Mouse (Mus musculus): ENCODE measurements around the gene Cep104.

Gene Cep104

DNA sequence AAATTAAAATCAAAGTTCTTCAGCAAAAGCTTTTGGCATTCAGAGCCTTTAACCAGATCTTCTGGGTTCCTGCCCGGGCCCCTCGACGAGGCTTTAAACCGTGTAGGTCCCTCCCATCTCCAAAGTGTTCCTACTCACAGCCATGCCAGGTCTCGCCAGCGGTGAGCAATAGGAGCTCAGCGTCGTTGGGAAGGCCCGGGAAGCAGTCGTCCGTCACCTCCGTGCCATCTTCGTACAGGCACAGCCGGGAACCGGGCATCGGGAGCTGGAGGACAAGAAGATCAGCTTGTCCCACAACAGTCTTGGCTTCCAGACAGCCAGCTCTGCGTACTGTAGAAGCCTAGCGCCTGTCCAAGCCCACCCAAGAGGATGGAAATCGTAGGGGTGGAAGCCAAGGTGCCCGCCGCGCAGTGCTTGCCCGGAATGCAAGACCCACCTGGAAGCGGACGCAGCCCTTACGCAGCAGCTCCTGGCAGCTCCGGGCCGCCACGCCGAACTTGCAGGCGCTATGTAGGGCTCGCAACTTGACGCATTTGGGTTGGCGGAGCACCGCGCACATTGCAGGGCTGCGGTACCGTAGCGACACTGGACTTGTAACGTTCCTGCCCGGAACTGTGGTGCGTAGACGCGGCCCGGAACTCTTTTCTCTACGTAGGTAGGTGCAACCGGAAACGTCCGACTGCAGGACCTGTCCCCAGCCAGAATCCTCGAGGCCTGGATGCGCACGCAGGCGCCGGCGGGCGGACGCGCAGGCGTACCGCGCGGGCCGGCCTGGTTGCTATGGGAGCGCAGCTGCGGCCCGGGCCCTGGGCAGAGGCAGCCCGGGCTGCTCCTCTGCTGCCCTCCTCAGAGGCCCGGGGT, at the start of gene Cep104, which contains the start of gene Dffb:
TSS of gene Cep104 (plus strand) at position 764 of the 861 bp plus-strand sequence.
TSS of gene Dffb (minus strand) at position 696 of the 861 bp plus-strand sequence.
- DNase-seq (ENCODE audit: low spot score): peak; percentile 96

DNA sequence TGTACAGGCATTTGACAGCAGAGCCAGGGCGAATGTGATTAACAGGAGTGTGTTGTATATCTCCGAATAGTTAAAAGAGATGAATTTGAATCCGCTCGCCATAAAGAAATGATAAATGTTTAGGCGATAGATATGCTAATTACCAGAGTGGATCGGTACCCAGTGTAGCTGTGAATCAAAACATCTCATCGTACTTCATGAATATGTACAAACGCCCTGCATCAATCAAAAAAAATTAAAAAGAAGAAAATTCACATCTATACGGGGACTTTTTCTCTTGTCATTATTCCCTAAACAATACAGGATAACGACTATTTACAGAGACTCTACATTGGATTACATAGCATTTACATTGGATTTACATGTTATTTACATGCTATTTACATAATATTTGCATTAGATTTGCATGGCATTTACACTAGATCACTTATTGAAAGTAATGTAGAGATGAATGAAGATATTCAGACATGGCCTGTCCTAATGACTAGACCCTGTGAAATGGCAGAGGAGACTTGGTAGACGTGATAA, 46.2 kb upstream of the Cep104 start:
- DNase-seq (ENCODE audit: low spot score): no peak

DNA sequence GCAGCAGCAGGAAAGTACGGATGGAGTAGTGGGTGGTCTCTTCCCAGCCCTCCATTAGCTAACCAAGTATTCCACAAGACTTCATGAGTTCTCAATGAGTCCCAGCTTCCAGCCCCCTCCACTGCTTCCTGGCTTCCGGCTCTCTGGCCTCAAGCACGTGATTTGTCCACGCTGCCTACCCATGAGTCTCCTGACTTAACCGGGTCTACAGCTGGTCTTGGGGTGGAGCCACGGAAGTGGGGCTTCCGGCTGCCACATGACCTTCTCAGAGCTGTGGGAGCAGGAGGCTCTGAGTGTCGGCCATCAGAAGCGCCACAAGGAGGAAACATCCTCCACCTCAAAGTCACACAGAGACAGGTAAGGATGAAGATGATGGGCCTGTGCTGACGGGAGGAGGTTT, 45.6 kb upstream of the Cep104 start:
- DNase-seq (ENCODE audit: low spot score): no peak

DNA sequence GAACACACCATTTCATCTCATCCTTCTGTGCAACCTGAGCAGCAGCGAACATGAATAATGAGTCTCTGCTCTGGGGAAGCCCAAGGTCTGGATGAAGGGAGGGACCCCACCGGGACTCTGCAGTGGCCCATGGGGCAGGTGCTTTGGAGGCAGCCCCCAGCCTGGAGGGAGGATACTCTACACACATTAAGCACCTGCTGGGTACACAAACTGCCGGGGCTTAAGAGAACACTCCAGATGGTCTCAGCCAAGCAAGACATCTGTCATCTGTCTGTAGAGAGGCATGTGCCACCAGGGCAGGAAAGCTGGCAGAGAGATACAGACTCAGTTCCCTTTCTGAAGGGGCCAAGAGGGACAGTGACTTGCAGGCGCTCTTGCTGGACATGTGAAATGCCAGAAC, 45.1 kb upstream of the Cep104 start:
- peak; percentile 67 for DNase-seq (ENCODE audit: low spot score)

DNA sequence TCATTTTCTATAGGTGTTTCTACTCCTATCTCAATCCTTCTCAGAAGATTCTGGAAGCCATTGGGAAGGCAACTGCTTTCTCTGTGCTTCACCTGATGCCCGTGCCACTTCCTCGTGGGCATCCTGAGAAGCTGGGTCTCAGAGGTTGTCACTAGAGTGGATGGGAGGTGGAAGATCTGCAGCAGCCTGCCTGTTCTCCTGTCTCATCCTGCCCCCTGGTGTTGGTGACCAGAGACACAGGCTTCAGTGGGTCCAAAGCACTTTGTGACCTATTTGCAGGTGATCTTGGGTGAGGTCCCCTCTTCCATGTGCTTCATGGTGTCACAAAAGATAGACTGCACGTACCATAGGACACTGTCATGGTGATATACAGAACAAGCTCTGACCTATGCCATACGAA, 31.8 kb upstream of the Cep104 start:
- peak; percentile 45 for DNase-seq (ENCODE audit: low spot score)

DNA sequence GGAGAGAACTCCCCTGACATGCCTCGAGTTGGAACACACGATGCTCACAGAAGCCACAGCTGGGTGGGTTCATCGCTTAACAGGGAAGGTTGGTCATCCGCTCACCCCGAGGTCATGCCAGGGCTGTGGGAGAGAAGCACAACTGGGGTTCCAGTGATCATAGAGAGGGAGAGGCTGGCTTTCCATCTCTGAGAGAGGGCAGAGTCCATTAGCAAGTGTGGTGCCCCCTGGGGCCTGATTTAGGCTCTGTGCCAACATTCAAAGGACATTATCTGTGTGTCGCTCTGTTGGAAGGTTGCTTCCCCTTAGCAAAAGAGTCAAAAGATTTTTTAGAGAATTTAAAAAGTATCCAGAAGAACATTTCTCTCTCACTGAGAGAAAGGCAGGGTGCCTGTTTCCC, 30.7 kb upstream of the Cep104 start:
- no peak for DNase-seq (ENCODE audit: low spot score)

DNA sequence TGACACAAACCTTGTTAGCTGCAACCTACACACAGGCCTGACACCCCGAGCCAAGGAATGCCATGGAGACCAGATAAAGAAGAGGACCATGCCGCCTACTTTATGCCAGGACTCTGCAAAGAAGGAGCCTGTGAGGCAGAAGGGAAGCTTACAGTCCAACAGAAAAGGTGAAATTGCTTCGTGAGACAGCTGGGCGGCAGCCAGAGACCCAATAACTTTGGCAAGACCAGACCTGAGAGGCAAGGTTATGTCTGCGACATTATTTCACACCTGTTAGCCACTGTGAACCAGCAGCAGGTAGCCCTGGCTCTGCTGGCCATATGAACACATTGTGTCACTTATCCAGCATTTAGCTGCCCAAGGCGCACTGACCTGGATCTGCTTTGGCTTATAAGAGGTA, 29.3 kb upstream of the Cep104 start:
- no peak for DNase-seq (ENCODE audit: low spot score)

DNA sequence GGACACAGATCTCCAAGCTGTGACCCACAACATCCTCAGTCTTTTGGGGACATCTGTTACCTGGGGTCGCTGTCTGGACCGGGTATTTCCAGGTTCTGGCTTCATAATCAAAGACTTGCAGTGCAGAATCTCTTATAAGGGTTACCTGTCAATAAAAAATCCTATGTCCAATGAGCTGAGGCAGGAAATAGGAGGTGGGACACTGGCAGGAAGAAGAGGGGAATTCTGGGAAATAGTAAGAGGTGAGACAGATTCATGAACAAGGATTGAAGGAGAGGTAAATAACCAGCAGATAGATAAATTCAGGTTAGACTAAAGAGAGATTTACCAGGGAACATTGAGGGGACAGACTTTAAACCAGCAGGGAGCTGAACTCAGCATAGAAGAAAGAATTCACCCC, 24.6 kb upstream of the Cep104 start:
- no peak for DNase-seq (ENCODE audit: low spot score)

DNA sequence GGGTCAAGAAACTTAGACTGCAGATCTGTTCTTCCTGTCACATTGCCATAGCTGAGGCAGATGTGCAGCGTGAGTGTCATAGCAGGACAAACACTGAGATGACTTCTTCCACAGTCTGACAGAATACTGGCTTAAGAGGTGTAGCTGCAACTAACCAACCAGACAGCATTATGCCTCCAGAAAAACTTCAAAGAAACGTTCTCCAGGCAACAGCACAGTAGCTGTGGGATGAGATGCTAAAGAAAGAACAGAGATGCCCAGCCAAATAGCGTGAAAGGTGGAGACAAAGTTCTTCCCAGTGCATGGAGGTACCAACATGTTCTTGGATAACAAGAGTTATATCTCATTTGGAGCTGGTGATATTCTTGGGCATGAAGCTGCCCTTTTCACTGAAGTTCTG, 23.8 kb upstream of the Cep104 start:
- DNase-seq (ENCODE audit: low spot score): no peak

DNA sequence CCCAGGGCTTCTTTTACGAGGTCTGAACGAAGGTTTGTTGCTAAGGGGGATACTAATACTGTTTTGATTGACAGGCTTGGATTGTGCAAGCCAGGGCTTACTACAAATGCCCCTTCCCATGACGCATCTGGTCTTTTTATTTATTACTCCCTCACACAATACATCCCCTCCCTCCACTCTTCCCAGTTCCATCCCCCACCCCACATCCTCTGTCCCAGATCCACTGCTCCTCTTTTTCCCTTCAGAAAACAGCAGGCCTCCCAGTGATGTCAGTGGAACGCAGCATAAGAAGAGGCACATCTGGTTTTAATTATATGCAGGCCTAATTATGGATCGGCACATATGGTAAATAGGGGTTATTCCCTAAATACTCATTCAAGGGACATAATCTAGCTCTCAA, 23.3 kb upstream of the Cep104 start:
- DNase-seq (ENCODE audit: low spot score): no peak

DNA sequence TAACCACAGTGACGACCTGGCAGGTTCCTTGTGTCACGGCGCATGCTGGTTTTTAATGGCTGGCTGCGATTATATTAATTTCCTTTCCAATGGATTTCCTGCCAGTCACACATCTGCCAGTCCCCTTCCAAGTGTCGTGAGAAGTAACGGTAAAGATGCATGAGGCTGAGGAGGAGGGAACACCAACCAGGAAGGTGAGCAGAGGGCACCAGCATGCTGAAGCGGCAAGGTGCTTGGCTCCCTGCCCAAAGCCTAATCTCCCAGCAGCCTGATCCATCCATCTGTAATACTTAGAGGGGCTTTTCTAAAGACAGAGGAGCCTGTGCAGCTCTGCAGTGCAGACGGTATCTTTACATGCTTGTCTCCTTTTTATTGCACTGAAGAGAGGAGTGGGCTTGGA, 19.3 kb upstream of the Cep104 start:
- DNase-seq (ENCODE audit: low spot score): no peak

DNA sequence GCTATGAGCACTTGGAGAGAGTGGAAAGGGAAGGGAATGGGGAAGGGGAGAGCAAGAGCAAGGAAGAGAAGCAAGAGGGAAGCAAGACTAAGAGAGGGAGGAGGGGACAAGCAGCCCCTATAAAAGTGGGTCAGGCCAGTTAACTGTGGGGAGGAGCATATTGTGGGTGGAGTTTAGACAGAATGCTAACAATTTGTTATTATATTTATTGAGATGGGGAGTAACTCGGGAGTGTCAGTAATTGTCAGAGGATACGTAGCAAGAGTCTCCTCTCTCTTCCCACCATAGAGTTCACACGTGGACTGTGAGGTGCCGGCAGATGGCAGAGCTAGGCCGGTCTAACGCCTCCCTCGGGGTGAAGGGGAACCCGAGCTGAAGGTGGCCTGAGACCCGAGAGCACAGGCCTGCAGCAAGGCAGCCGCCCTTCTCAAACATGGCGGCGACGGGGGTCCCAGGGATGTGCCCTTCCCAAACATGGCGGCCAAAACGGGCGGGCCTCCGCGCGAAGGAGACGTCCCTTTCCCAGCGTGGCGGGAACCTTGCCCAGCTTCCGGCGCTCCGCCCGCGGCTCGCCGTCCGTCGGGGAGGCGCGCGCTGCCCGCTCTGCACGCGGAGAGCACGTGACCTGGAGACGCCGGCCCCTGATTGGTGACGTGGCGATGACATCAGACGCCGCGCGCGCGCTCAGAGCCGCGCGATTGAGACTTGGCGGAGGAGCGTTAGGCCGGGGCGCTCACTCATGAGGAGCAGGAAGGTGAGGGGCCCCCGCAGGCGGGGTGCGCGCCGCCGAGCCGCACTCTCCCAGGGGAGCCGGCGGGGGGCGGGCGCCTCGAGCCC, 18.2 kb upstream of the Cep104 start, which contains the start of gene A430005L14Rik:
TSS of gene A430005L14Rik (plus strand) at position 669 of the 837 bp plus-strand sequence.
- DNase-seq (ENCODE audit: low spot score): peak; percentile 98

DNA sequence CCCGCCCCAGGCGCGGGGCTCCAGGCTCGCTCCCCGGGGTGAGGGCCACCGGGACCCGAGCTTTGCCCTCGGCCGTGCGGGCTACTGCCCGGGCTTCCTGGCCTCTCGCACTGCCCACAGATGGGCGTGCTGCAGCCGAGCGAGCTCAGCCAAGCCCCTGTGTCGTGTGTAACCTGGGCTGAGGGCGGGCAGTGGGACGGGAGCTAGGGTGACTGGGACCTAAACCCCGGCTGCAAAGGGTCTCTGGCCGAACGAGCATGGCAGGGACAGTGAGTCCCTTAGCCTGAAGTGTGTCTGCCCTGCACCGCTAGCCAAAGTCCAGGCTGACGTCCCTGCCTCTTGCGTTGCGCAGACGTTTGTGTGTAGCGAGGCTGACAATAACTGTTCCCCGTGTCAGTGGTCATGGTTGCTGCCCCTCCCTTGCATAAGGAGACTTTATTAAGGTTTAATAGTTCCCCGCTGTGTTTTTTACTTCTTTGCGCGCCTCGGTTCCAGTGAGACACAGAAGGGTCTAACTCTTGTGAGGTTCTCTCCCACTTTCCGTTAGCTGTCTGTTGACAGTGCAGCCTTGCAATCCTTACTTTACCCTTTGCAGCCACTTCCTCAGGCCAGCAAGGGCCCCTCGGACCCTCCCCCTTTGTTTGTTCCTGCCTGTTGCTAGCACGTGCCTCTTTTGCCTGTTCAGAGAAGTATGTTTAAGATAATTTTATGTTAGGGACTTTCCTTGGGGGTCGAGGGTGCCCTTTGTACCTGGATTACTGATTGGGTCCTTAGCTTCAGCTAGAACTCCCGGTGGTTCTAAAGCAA, 17.3 kb upstream of the Cep104 start:
- DNase-seq (ENCODE audit: low spot score): no peak

DNA sequence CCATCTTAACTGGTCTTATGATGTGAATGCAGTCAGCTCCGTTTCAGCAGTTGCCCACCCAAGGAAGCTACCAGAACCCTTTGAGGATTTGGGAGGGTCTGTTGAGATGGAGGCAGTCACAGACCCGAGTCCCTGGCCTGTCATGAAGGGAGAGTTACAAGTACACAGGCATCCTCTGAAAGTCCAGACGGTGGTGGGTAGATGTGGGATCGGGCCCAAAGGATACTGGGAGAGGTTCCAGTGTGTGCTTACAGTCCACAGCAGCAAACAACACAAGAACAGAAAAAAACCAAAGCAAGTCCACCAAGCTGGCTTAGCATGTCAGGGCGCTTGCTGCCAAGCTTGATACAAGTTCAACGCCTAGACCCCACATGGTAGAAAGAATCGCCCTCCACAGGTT, 12.4 kb upstream of the Cep104 start:
- peak; percentile 62 for DNase-seq (ENCODE audit: low spot score)

DNA sequence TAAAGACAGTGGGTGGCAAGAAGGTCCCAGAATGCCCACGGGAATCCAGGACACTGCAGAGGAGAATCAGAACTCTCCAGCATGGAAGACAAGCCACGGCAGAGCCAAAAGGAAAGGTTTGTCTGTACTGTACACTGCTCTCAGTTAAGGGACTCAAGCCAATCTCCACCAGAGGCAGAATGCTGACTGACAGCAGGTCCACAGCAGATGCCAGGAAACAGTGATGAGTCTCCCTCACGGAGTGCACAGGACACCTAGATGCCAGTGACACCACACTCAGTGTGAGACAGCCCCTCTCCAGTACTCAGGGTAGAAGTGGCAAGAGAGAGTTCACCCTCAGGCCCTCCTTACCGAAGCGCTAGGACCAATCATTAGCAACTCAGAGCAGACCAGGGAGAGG, 8.3 kb upstream of the Cep104 start:
- DNase-seq (ENCODE audit: low spot score): no peak

DNA sequence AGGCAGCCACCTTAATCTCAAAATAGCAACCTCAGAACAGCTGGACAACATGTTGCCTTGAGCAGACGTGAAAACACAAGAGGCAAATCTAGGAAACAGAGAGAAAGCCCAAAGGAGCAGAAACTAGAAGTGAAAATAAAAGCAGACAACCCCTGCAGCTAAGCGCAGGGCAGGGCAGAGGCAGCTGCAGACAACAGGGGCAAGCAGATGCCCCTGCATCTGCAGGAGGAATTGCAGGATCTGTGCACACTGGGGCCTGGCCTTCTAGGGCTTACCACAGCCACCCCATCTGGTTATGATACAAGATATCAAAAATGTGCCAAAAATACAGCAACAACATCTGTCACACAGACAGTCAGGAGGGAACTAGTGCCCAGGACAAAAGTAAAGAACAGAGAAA, 7.4 kb upstream of the Cep104 start:
- no peak for DNase-seq (ENCODE audit: low spot score)

DNA sequence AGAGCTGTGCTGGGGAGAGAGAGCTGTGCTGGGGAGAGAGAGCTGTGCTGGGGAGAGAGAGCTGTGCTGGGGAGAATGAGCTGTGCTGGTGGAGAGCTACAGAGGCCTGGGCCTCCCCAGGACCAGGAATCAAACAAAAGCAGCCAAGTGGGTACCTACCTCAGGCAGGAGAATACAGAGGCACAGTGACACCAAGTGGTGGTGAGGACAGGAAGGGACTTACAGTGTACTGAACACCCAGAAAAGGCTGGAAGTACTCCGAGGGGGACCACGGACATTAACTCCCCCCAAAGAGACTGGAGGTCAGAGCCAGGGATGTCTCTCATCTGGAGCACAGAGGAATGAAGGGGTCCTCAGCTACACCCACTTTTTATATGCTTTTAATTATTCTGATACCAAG, 6.9 kb upstream of the Cep104 start:
- no peak for DNase-seq (ENCODE audit: low spot score)

DNA sequence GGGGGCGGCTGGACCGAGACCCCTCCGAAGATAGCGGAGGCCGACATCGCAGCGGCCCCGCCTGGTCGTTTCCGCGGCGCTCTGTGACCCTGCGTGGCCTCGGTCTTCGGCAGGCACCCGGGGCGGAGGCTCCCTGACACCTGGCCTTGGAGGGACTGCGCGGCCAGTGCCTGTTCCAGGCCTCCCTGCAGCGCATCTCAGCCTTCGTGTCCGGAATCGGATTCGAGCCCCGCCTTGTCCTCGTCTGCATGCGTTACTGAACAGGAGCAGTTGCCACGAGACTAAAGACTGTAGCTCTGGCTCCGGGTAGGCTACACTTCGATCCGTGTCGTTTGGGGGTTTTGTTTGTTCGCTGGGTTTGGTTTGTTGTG, 283 bp downstream of the Cep104 start:
- DNase-seq (ENCODE audit: low spot score): peak; percentile 25

DNA sequence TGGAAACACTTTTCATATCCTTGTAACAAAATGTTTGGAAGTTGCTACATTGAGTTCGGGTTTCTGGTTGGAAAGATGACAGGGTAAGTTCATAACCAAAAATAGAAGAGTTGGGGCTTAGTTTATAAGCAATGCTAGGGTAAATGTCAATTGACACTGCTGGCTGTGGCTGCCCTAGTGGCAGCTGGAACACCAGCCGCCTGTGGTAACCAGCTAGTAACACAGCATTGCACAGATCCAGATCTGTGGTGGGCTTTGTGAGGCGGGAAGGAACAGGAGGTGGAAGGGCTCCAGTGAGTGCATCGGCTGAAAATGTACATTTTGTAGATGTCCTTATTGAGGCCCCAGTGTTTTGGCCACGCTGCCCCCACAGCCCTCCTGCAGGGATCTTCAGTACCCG, 774 bp downstream of the Cep104 start:
- DNase-seq (ENCODE audit: low spot score): no peak

DNA sequence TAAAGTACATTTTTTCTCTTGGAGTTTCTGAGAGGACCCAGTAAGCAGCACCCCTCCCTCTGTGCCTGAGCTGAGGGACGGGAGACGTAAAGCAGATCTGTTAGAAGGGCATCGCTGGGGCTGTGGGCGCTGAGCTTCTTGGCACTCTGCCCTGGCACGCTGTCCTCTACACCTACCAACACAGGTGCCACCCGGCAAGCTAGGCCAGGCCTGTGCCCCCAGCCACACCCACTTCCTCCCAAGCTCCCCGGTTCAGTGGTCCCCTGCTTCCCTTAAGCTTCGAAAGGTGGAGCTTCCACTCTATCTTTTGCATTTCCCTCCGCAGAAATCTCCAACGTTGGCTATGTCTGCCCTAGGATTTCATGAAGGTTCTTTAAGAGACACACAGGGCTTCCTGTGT, 4.2 kb downstream of the Cep104 start:
- no peak for DNase-seq (ENCODE audit: low spot score)

DNA sequence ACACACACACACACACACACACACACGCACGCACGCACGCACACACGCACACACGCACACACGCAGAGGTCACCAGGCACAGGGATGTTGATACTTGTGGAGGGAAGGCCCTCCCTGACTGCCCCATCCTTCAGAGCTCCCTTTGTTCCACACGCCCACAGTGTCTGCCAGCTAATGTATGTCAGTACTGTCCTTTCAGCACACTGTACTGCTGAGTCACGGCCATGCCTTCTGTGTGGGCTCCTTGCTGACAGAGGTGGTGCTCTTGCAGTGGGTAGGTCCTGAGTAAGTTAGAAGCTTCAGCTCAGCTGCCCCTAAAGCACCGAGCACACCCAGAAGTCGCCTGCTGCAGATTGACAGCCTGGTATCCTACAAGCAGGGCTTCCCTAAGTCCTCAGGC, 5.5 kb downstream of the Cep104 start:
- no peak for DNase-seq (ENCODE audit: low spot score)

DNA sequence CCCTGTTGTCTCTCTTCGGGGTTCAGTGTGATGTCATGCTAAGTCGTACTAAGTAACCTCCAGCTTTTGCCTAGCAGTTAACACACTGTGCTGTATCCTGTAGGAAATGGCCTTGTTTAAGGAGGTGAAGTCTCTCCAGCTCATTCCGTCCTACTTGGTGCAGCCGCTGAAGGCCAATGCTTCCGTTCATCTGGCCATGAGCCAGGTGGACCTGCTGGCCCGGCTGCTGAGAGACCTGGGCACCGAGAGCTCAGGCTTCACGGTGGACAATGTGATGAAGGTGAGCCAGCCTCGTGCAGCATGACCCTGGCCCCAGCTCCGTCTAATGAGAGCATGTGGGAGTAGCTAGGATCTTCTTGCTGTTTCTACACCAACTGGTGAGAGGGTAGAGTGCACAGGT, 17.7 kb downstream of the Cep104 start:
- no peak for DNase-seq (ENCODE audit: low spot score)
